In the genomic region with DNA sequence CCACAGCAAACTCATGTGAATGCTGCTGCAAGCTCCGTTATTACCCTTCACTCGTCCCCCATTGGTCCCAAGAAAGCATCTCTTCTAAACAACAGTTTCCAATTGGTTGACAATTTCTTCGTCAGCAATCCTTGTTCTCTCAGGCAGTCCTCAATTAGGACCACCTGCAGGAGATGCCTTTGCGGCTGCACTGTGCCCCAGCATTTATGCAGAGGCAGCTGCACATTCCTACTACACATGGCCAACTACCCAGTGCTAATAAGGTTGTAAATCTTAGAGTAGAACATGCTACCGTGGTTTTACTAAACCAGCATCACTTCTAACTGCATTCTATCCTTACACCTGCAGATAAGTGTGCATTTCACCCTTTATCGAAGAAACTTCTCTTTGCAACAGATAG, we compare ENCODE assay signal across 22 mouse cellular contexts.
DNase-seq lines count a peak whose midpoint lies in the region; ATAC-seq lines count a peak whose summit lies in the region.
"Had no signal": no experiment of that assay in that cellular context is flagged by ENCODE, and none has a peak within 500 bp of the region (broad histone marks: within the 10 kb centered on the region; RNA-seq: fewer than 3 reads in every experiment).

No protein-coding gene starts in this region.

- no peaks in the 10 kb centered on the region; the same call in 1 of the 2 replicates for H3K4me1 ChIP-seq in limb, embryonic 11.5 days (ENCODE audit: control insufficient read depth, insufficient read depth, low read length)
- H3K4me1 ChIP-seq in limb, embryonic 10.5 days, result peaks cover 11% of the 10 kb centered on the region
- peaks cover 5% of the 10 kb centered on the region; the same call in 1 of the 2 replicates for H3K4me1 ChIP-seq in limb, embryonic 12.5 days (replicated peaks)
- H3K4me1 ChIP-seq in limb, embryonic 13.5 days, result peaks cover 7% of the 10 kb centered on the region; the same call in 1 of the 2 replicates

- peak; percentile 31 for DNase-seq in limb, embryonic 11.5 days (ENCODE audit: low spot score)
- no peak for DNase-seq in limb, embryonic 10.5 days (ENCODE audit: low spot score)
- DNase-seq in forelimb bud, embryonic 11.5 days (ENCODE audit: low read depth, low spot score), result peak; percentile 65
- DNase-seq in left cerebral cortex, adult 9 months (ENCODE audit: low spot score in 2 of 2), result no peak
- no peak for DNase-seq in testis, postnatal 10 days (ENCODE audit: low spot score)
- DNase-seq in heart, postnatal 4 days, result no peak
- DNase-seq: adrenal gland, adult 2 months; adrenal gland, adult 8-10 months; adrenal gland, postnatal 10 days; adrenal gland, postnatal 14 days; adrenal gland, postnatal 25 days; adrenal gland, postnatal 36 days; B cell, adult 2 months; cerebellum, adult 11 months; cerebellum, adult 11-12 months had no signal

- no peak overlapping the region for H3K4me3 ChIP-seq in limb, embryonic 11.5 days (ENCODE audit: low read depth, low read length)
- no peak overlapping the region for H3K4me3 ChIP-seq in limb, embryonic 10.5 days
- H3K4me3 ChIP-seq in limb, embryonic 12.5 days (replicated peaks), result no peak overlapping the region
- no peak overlapping the region for H3K4me3 ChIP-seq in limb, embryonic 13.5 days

- H3K9me3 ChIP-seq in limb, embryonic 11.5 days (ENCODE audit: control insufficient read depth, low read length), result no peaks in the 10 kb centered on the region
- no peaks in the 10 kb centered on the region for H3K9me3 ChIP-seq in limb, embryonic 10.5 days (replicated peaks)
- no peaks in the 10 kb centered on the region for H3K9me3 ChIP-seq in limb, embryonic 12.5 days
- no peaks in the 10 kb centered on the region for H3K9me3 ChIP-seq in limb, embryonic 13.5 days
- H3K9me3 ChIP-seq: G1E had no signal

- H3K36me3 ChIP-seq in limb, embryonic 11.5 days (ENCODE audit: control insufficient read depth, insufficient read depth, low read length), result no peaks in the 10 kb centered on the region
- H3K36me3 ChIP-seq in limb, embryonic 10.5 days, result no peaks in the 10 kb centered on the region
- no peaks in the 10 kb centered on the region for H3K36me3 ChIP-seq in limb, embryonic 12.5 days
- H3K36me3 ChIP-seq in limb, embryonic 13.5 days, result no peaks in the 10 kb centered on the region
- H3K36me3 ChIP-seq: G1E had no signal

- peak; percentile 85 for ATAC-seq in limb, embryonic 11.5 days (ENCODE audit: insufficient number of reproducible peaks, low FRiP score, low TSS enrichment, low read depth)
- peak; percentile 71 for ATAC-seq in limb, embryonic 12.5 days (ENCODE audit: insufficient number of reproducible peaks, insufficient read depth, low FRiP score, low TSS enrichment, low read depth)
- ATAC-seq in limb, embryonic 13.5 days (ENCODE audit: low FRiP score, low read depth), result peak; percentile 61; the same call in 1 of the 2 replicates
- ATAC-seq: activated CD4-positive, CD25-positive, alpha-beta regulatory T cell, adult 4 months; CD4-positive, CD25-positive, alpha-beta regulatory T cell, adult 4 months; Patski had no signal

- 34% methylated on average over 6 of the region's 6 CpGs for WGBS in limb, embryonic 11.5 days
- WGBS in limb, embryonic 10.5 days, result 61% methylated on average over 6 of the region's 6 CpGs
- 32% methylated on average over 6 of the region's 6 CpGs for WGBS in limb, embryonic 12.5 days
- 27% methylated on average over 6 of the region's 6 CpGs for WGBS in limb, embryonic 13.5 days

- H3K9ac ChIP-seq in limb, embryonic 11.5 days (ENCODE audit: low read length), result no peak overlapping the region
- H3K9ac ChIP-seq in limb, embryonic 12.5 days (replicated peaks), result no peak overlapping the region
- H3K9ac ChIP-seq in limb, embryonic 13.5 days, result no peak overlapping the region

- no peaks in the 10 kb centered on the region for H3K27me3 ChIP-seq in limb, embryonic 11.5 days (ENCODE audit: control insufficient read depth, insufficient read depth, low read length)
- no peaks in the 10 kb centered on the region for H3K27me3 ChIP-seq in limb, embryonic 10.5 days (ENCODE audit: low read depth, poor library complexity, severe bottlenecking)
- no peaks in the 10 kb centered on the region for H3K27me3 ChIP-seq in limb, embryonic 12.5 days
- no peaks in the 10 kb centered on the region for H3K27me3 ChIP-seq in limb, embryonic 13.5 days
- H3K27me3 ChIP-seq: CH12.LX, Patski had no signal

- no peak overlapping the region for H3K27ac ChIP-seq in limb, embryonic 11.5 days (replicated peaks; ENCODE audit: low read depth, low read length)
- H3K27ac ChIP-seq in limb, embryonic 10.5 days, result no peak overlapping the region
- no peak overlapping the region for H3K27ac ChIP-seq in limb, embryonic 12.5 days
- no peak overlapping the region for H3K27ac ChIP-seq in limb, embryonic 13.5 days

- no peak overlapping the region for H3K4me2 ChIP-seq in limb, embryonic 11.5 days (ENCODE audit: low read depth, severe bottlenecking)
- H3K4me2 ChIP-seq in limb, embryonic 12.5 days, result no peak overlapping the region
- H3K4me2 ChIP-seq in limb, embryonic 13.5 days (replicated peaks), result no peak overlapping the region

Comparison
In these comparisons a context has a peak if more than half of its experiments do, and no peak if none do; other contexts are left out.
1. DNase-seq: peak in limb, embryonic 11.5 days (single experiment) and forelimb bud, embryonic 11.5 days (single experiment); none in limb, embryonic 10.5 days (single experiment), left cerebral cortex, adult 9 months (0 of 2), testis, postnatal 10 days (single experiment) and heart, postnatal 4 days (single experiment).
2. Peak in every context shown above with its lines, with median percentiles within 50 percentile points of each other: ATAC-seq.